Mouse (Mus musculus) ES-Bruce4 (cell line): Measurements from ENCODE around the gene Poc5.

ENCODE experiments used
- CTCF ChIP-seq: IDR thresholded peaks from one replicate; pipeline ENCODE4 v1.8.1; 2011; ENCODE audit warnings: low read depth, low read length
- EP300 ChIP-seq: IDR thresholded peaks from 2 replicates; pipeline ENCODE4 v1.6.1; 2011; ENCODE audit warnings: low read depth, low read length; ENCODE audit not compliant: insufficient read depth

GRCm38 (mm10) chr13:96452621-96453020 lies 64.5 kb downstream of the Poc5 start:
- TF ChIP-seq CTCF (no peak), EP300 (no peak)
